Mouse (Mus musculus) megakaryocyte, embryonic 14.5 days (primary cell): ENCODE results near the gene Sorbs2. TPM values are rescaled to one million over a fixed set of nuclear protein-coding genes. Genes with fewer than 3 reads are reported as not detected.

ENCODE experiments used
- H3K27me3 ChIP-seq: replicated peaks from 2 replicates; pipeline ENCODE3; 2012; ENCODE audit warnings: inconsistent platforms
- H3K36me3 ChIP-seq: replicated peaks from 2 replicates; pipeline ENCODE3; 2012; ENCODE audit warnings: low read length, inconsistent platforms, mixed read lengths
- H3K4me1 ChIP-seq: 2 replicates; pipeline ENCODE4 v1.6.1; 2012; ENCODE audit warnings: inconsistent platforms
- H3K4me3 ChIP-seq: replicated peaks from 2 replicates; pipeline ENCODE3; 2012; ENCODE audit warnings: moderate library complexity, mild to moderate bottlenecking, inconsistent platforms
- H3K9me3 ChIP-seq: 2 replicates; pipeline ENCODE4 v1.6.1; 2012; ENCODE audit warnings: inconsistent platforms
- FLI1 ChIP-seq: IDR thresholded peaks from 2 replicates; pipeline ENCODE4 v1.6.1; 2012; ENCODE audit warnings: low read length, inconsistent platforms, mixed read lengths
- GATA1 ChIP-seq: IDR thresholded peaks from 3 replicates; pipeline ENCODE4 v1.6.1; 2012; ENCODE audit warnings: mixed read lengths, low read length, inconsistent platforms, borderline replicate concordance
- polyA plus RNA-seq: library from polyadenylated mRNA; stranded (reverse); fragments of >175 nt; gene quantifications from 2 replicates; pipeline ENCODE4 v1.2.3, GENCODE M21; 2012; ENCODE audit warnings: low replicate concordance; ENCODE audit not compliant: insufficient read depth

Gene Sorbs2
- polyA plus RNA-seq, 1 experiment: not detected

DNA sequence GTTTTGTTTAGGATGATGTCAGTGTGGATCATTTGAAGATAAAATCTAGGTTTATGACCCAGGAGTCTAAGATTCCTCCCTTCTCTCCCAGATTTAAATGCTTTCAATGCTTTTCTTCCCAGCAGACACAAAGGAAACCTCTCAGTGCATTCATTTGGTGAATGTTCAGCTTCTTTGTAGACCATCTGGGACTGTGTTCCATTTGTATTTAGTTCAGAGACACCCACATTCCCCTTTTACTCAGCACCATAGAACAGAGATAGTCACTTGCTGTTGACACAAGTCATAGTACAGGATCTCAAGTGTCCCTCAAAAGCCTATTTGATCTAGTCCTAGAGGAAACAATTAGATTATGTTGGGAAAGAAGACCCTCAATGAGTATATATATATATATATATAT, 4.8 kb downstream of the Sorbs2 start:
- H3K4me3 ChIP-seq: no peak overlapping the region
- TF ChIP-seq FLI1 (no peak), GATA1 (no peak)
- no peaks in the 10 kb centered on the region for H3K27me3 ChIP-seq
- H3K36me3 ChIP-seq: no peaks in the 10 kb centered on the region
- no peaks in the 10 kb centered on the region for H3K4me1 ChIP-seq
- peaks cover 15% of the 10 kb centered on the region for H3K9me3 ChIP-seq

DNA sequence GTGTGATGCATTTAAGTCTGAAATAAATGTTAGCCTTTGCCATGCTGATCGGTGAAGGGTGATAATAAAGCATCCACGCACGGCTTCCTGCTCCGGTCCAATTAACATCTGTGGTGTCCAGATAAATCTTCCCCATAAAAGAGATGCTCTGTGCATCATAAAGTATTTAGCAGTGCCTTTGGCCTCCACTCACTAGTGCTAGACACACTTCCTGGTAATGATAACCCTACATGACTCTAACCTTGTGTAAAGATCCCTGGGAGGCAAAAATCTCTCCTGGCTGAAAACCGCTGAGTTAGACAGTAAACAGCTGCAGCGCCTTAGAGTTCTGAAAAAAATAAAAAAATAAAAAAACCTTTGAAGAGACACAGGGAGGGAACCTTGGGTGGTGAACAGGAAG, 14.0 kb downstream of the Sorbs2 start:
- no peaks in the 10 kb centered on the region for H3K4me1 ChIP-seq
- H3K9me3 ChIP-seq: peaks cover 9% of the 10 kb centered on the region; the same call in 1 of the 2 replicates
- no peaks in the 10 kb centered on the region for H3K27me3 ChIP-seq
- no peak overlapping the region for H3K4me3 ChIP-seq
- H3K36me3 ChIP-seq: no peaks in the 10 kb centered on the region
- TF ChIP-seq FLI1: no peak
- no peak for TF ChIP-seq GATA1

DNA sequence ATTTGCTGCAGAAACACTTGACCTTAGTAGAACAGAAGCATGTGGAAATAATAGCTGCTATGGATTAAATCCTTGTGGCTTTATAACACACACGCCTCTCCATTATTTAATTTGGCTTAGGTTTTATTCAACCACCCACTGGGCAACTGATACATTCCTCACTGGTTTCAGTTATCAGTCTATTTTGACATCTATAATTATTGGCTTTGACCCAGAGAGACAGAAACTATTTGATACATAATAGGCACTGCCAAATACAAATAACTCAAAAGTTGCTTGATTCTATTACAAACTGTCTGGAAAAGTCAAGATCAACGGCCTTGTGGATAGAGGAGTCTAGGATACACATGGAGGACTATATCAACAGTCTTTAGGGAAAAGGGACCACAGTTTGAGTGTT, 20.1 kb downstream of the Sorbs2 start:
- Histone ChIP-seq H3K36me3 (no peaks in the 10 kb centered on the region), H3K9me3 (peaks cover 7% of the 10 kb centered on the region), H3K4me1 (no peaks in the 10 kb centered on the region), H3K27me3 (no peaks in the 10 kb centered on the region), H3K4me3 (no peak overlapping the region)
- TF ChIP-seq GATA1 (no peak), FLI1 (no peak)

DNA sequence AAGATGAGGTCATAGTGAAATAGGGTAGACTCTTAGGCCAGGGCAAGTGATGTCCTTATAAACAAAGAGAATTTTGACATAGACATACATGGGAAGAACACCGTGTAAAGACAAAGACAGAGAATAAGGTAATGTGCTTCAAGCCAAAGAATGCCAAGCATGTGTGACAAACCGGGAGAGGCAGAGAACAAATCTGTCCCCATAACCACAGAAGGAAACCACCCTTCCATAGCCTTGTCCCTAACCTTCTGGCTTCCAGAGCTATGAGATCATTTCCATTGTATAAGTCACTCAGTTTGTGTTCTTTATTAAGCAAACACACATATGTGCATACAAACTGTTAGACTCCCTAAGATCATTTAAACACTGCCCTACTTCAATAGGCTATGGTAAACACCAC, 21.3 kb downstream of the Sorbs2 start:
- Histone ChIP-seq H3K36me3 (no peaks in the 10 kb centered on the region), H3K4me3 (no peak overlapping the region), H3K9me3 (peaks cover 12% of the 10 kb centered on the region), H3K27me3 (no peaks in the 10 kb centered on the region), H3K4me1 (no peaks in the 10 kb centered on the region)
- TF ChIP-seq FLI1 (no peak), GATA1 (no peak)

DNA sequence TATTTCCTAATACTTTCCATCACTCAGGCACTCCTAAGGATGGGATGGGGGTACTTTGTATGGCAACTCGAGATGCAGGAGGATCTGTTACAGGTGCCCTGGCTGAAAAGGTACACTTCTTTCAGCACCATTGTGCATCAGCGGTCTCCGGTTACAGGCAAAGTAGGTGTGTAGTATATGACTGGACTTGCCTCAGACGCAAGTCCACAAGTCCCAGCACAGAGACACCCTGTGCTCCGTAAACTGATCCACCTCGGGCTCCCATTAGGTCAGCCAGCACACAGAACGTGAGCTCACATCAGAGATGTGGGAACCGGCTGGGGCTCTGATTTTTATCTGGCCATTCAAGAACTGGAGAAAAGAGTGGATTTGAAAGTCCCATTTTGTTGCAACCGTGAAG, 29.0 kb downstream of the Sorbs2 start:
- TF ChIP-seq FLI1 (no peak), GATA1 (no peak)
- Histone ChIP-seq H3K4me1 (no peaks in the 10 kb centered on the region), H3K4me3 (no peak overlapping the region), H3K36me3 (no peaks in the 10 kb centered on the region), H3K27me3 (no peaks in the 10 kb centered on the region), H3K9me3 (peaks cover 16% of the 10 kb centered on the region)

DNA sequence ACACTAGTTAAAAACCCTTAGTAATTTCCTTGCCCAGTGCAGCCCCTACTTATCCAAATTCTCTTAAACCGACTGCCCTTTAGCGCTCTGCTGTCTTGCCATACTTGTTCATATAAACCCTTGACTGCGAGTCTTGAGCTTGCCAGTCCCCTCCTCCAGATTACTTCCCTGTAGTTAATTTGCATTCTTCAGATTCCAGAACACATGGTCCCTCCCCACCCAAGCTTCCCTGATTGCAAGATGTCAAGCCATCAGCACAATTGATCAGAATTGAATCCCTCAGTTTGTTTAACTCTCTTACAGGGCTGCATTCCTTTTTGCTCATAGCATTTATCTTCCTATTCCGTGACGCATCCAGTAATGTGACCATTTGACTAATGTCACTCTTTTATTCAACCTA, 32.9 kb downstream of the Sorbs2 start:
- Histone ChIP-seq H3K4me3 (no peak overlapping the region), H3K27me3 (no peaks in the 10 kb centered on the region), H3K9me3 (peaks cover 6% of the 10 kb centered on the region; the same call in 1 of the 2 replicates), H3K36me3 (no peaks in the 10 kb centered on the region), H3K4me1 (no peaks in the 10 kb centered on the region)
- no peak for TF ChIP-seq GATA1
- TF ChIP-seq FLI1: no peak

DNA sequence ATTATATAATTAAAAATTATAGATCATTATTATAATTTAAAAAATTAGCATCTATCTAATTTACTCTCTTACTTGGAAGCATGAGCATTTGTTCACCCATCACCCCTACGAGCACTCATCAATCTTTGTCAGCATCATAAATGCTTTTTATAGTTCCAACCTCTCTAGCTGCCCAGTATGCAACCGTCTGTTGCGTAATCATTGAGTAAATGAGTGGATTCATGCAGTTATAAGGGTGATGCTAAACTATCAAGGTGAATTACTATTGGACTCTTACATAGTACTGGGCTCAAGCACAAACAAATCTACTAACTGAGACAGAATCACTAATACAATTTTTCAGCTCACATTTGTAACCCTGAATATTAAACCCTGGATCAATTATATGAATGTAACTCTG, 44.6 kb downstream of the Sorbs2 start:
- Histone ChIP-seq H3K36me3 (no peaks in the 10 kb centered on the region), H3K4me1 (no peaks in the 10 kb centered on the region), H3K4me3 (no peak overlapping the region), H3K27me3 (no peaks in the 10 kb centered on the region), H3K9me3 (peaks cover 17% of the 10 kb centered on the region)
- TF ChIP-seq FLI1: no peak
- no peak for TF ChIP-seq GATA1

DNA sequence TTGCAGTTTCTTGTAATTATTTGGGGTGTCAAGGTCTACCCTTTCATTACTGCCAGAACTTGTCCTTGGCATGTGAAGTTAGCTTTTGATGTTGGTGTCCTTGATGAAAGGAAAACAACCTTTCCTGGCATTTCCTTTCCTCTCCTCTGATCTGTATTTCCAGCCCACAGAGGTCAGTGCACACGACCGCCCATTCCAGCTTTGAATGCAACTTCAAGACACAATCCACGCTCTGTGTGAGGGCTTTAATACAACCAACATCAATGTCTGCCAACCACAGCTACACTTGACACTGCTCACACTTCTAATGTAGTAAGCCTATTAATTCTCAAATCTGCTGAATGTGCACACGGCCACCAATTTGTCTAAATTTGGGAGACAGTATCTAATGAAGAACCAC, 47.0 kb downstream of the Sorbs2 start:
- no peaks in the 10 kb centered on the region for H3K36me3 ChIP-seq
- H3K27me3 ChIP-seq: no peaks in the 10 kb centered on the region
- H3K9me3 ChIP-seq: peaks cover 25% of the 10 kb centered on the region
- H3K4me1 ChIP-seq: no peaks in the 10 kb centered on the region
- H3K4me3 ChIP-seq: no peak overlapping the region
- TF ChIP-seq GATA1 (no peak), FLI1 (no peak)

DNA sequence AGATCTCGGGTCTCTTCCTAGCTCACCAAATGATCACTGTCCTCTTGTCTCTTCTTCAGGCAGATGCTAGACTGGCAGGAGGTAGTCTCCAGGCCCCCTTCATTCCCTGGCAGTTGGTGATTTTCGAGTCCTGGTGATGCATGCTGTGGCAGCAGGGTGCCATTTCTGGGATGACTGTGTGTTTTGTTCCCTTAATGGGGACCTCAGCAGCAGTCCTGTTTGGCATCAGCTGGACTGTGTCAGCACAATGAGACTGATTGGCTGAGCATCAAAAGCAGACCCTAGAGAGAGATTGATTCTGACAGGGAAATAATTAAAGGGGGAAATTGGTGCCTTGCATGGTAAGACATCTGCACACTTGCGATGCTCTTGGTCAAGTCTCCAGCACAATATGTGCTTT, 50.3 kb downstream of the Sorbs2 start:
- H3K27me3 ChIP-seq: no peaks in the 10 kb centered on the region
- no peak overlapping the region for H3K4me3 ChIP-seq
- H3K36me3 ChIP-seq: no peaks in the 10 kb centered on the region
- TF ChIP-seq GATA1: no peak
- no peak for TF ChIP-seq FLI1
- H3K9me3 ChIP-seq: peaks cover 42% of the 10 kb centered on the region
- H3K4me1 ChIP-seq: no peaks in the 10 kb centered on the region

DNA sequence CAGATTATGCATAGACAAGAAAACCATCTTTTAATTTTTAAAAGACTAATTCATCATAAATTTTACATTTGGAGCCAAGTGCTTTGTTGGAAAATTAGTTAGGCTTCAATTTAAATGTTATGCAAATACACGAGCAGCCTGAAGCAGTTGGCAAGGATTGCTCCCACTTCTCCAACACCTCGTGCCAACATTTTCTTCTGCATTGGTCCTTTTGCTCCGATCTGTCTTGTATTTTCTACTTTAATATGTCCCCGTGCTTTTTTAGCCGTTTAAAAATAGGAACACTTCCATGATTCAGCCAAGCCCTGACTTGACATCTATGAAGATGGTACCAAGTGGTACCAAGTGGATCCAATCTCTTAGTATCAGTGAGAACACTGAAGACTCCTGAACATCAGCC, 50.8 kb downstream of the Sorbs2 start:
- TF ChIP-seq FLI1: no peak
- no peak for TF ChIP-seq GATA1
- Histone ChIP-seq H3K4me1 (no peaks in the 10 kb centered on the region), H3K36me3 (no peaks in the 10 kb centered on the region), H3K4me3 (no peak overlapping the region), H3K9me3 (peaks cover 42% of the 10 kb centered on the region), H3K27me3 (no peaks in the 10 kb centered on the region)

DNA sequence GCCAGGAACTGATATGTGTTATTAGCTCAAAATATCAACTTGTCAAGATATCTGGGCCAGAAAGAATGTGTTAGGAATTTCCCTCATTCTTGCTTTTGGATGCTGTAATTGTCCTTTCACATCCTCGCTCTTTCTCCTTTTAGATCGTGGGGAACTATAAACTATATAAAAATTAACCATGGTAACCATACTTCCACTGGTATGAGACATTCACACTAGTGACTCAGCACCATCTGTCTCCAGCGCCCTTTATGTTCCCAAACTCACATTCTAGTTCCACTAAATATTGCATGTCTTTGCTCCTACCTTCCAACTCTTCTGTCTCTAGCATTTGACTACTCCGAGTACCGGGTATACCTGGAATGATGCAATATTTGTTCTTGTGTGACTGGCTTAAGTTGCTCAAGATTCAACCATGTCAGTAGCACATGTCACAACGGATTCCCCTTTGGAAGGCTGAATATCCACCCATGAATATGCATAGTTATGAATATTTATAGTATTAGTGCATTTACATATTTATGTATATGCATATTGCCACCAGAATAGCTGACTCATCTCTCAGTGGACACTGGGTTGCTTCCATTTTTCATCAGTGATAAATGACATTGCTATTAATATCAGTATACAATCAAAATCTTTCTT, 51.7 kb downstream of the Sorbs2 start:
- H3K4me1 ChIP-seq: no peaks in the 10 kb centered on the region
- no peaks in the 10 kb centered on the region for H3K36me3 ChIP-seq
- H3K27me3 ChIP-seq: no peaks in the 10 kb centered on the region
- H3K4me3 ChIP-seq: no peak overlapping the region
- peaks cover 38% of the 10 kb centered on the region for H3K9me3 ChIP-seq
- TF ChIP-seq GATA1 (no peak), FLI1 (no peak)
